Mouse (Mus musculus) left cerebral cortex, adult 2 months (tissue): ENCODE measurements at regions not wholly inside any gene's neighbourhood (a gene's known extent, or its start where the extent isn't known, plus 50 kb on each side); places are given as distances from the start of the nearest gene placed in this dataset.
A peak's percentile ranks its signal among the peaks of the same experiment; 100 is the strongest.

Experiments used
- DNase-seq, 2 experiments: peaks; one replicate each; pipeline ENCODE4 v3.0.0; 2021 to 2022; ENCODE audit warnings: low spot score in 2 of 2, mixed read lengths in 1 of 2; ENCODE audit errors: extremely low spot score in 1 of 2
- H3K27ac ChIP-seq: fragments of 200-600 bp; 2 replicates; pipeline ENCODE4 v1.8.1; 2022
- H3K4me3 ChIP-seq: fragments of 200-600 bp; 2 replicates; pipeline ENCODE4 v1.8.1; 2022
- CTCF ChIP-seq: fragments of 200-600 bp; IDR thresholded peaks from 2 replicates; pipeline ENCODE4 v1.8.1; 2022; ENCODE audit warnings: antibody characterized with exemption, mild to moderate bottlenecking, moderate library complexity
- intact Hi-C: fragments of 180-260 bp; cut with DNase I; formaldehyde crosslinking; loops from one replicate; pipeline ENCODE4 v1.15.1; 2025

DNA sequence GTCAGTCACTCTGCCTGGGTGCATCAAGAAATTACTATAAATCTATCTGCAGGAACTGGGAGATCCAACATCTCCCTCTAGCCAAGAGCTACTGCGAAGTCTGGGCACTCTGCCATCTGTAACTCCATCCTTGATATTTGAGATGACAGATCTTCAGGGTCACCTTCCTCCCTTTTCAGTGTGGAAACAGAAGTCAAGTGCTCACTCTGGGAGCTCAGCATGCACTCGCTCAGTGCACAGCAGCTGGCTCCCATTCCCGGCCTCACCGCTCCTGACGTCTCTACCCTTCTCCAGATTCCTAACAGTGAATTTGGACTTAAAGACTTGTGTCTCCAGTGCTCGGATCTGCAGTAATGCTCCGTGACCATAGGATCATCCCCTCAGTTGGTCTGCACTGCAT, 400.3 kb downstream of the Fut8 start:
- TF ChIP-seq CTCF, result no peak
- intact Hi-C loops, result no loop called here
- DNase-seq, result peak in 1 of 2 experiments; percentile 9
- Histone ChIP-seq H3K4me3 (no peak overlapping the region), H3K27ac (no peak overlapping the region)

DNA sequence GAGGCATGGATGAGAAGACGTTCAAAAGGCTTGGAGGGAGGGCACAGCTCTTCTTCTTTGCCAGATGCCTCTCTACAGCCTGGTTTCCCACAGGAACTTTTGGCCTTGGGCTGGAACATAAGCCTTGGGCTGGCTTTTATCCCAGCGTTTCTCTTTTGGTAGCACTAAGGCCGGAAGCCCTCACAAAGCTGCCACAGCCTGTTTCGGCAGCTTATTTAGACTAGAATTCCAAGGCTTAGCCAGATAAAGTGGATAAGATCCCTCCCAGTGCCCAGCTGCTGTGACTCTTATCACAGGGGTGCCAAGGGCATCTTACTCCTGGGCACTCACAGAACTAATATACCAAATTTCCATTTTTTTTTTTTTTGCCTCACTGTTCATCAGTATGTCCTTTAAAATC, 404.4 kb downstream of the Fut8 start:
- intact Hi-C loops, result no loop called here
- Histone ChIP-seq H3K4me3 (no peak overlapping the region), H3K27ac (no peak overlapping the region)
- no peak for TF ChIP-seq CTCF
- DNase-seq, result no peak

DNA sequence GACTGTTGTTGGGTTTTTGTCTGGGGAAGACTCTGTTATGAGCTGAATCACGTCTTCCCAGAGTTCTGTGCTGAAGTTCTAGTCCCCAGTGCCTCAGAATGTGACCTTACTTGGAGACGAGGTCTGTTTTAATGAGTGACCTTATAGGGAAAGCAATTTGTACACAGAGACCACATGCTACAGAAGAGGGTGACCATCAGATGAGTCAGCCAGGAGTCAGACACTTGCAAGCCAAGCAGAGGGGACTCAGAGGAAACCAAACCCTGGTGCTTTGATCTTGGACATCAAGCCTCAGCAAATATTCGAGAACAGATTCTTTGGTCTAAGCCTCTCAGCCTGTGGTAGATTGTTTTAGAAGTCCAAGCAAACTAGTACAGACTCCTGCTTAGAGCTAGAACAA, 409.9 kb downstream of the Fut8 start:
- H3K27ac ChIP-seq, result no peak overlapping the region
- H3K4me3 ChIP-seq, result no peak overlapping the region
- intact Hi-C loops, result no loop called here
- DNase-seq, result no peak
- TF ChIP-seq CTCF, result no peak

DNA sequence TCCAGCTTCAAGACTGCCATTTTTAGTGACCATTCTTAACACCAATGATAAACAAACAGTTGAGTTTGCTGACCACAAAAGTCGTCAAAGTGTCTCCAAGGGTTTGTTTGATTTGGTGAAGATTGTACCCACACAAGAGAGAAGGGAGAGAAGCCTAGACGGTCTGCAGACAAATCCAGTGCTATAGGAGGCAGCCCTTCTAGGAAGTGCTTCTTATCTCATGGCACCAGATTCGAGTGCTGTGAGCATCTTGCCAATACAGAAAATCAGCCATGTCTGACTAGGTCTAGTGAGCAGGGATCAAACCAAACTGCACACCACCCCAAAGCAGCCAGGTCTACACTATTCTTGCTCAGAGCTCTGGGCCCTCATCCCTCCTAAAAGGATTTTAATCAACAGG, 416.4 kb downstream of the Fut8 start:
- Histone ChIP-seq H3K27ac (no peak overlapping the region), H3K4me3 (no peak overlapping the region)
- no peak for TF ChIP-seq CTCF
- DNase-seq, result no peak
- intact Hi-C loops, result no loop called here

DNA sequence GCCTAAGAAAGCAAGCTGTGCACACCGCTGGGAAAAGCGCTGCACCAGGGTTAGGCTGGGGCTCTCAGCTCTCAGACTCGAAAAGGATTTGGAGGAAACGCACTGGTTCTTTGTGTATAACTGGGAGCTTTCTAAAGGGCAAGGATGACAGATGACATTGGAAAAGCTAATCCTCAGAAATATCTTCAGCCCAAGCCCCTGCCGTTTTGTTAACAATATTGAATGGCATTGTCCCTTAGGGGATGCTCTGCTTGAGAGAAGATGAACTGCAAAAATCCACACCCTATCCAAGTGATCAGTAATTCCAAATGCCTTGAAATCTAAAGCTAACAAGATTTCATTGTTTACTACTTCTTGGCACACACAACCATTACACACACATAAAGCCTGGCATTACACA, 419.1 kb downstream of the Fut8 start:
- H3K4me3 ChIP-seq, result no peak overlapping the region
- H3K27ac ChIP-seq, result no peak overlapping the region
- TF ChIP-seq CTCF, result no peak
- DNase-seq, result no peak
- intact Hi-C loops, result no loop called here

DNA sequence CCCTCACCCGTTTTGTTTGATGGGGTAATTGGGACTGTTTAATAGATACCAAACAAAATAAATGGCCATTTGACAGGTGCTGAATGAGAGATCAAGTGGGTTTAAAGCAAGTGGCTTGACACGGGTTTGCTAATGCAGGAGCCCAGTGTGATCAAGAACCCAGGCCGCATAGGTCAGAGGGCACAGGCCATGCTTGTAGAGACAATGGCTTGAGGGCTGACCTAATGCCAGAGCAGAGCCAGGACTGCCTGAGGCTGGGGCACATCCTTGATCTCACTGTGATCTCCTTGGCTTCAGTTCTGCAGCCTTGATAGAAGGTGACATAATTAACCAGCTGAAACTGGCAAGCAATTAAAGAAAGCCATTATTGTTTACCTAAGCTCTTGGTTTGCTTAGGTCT, 420.0 kb downstream of the Fut8 start:
- TF ChIP-seq CTCF, result no peak
- intact Hi-C loops, result no loop called here
- DNase-seq, result no peak
- Histone ChIP-seq H3K4me3 (no peak overlapping the region), H3K27ac (no peak overlapping the region)

DNA sequence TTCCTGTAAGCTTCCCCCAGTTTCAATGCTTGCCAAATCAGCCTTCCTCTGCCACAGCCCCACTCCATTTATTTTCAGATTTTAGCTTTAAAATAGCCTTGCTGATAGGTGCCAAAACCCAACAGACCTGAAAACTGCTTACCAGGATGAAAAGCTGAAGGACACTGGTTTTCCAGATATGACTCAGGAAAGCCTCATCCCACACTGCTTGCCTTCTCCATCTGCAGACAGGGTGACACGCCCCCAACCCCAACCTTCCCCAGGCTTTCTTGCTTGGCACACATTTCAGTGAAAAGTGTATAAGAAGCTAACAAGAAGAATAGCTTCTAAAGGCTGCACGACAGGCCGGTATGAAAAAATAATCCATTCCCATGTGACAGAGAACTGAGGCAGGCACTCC, 425.3 kb downstream of the Fut8 start:
- no peak overlapping the region for H3K27ac ChIP-seq
- intact Hi-C loops, result loop anchor here (5.0 kb wide), 1 partner anchor 61 kb away; no protein-coding TSS in a partner anchor
- TF ChIP-seq CTCF, result no peak
- no peak overlapping the region for H3K4me3 ChIP-seq
- peak; percentile 28 to 44 for DNase-seq

DNA sequence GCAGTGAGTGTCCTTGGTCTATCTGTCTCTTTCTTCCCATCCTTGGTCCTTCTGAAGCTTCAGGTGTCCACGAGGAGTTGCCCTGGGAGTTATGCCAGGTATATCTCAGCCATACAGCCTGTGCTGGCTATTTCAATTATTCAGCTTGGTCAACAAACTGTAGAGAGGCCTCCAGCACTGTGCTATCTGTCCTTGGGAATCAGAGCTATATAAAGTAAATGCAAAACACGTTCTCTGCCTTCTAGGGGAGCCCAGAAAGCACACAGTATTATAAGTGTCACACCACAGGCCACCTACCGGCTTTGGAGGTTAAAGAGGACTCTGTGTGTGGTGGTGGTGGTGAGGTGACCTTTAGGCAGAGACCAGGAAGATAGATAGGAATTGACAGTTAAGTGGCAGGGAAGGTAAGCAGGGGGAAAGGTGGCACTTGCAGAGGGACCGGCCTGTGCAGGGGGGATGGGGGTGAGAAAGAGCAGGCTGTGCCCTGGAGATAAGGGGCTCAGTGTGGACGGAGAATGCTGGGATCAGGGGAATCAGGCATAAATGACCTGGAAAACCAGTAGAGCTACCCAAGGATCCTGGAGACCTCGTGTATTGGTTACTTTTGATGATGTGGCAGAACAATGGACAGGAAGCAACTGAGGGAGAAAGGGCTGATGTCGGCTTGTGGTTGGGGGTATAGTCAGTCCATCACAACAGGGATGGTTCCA, 425.9 kb downstream of the Fut8 start:
- H3K4me3 ChIP-seq, result no peak overlapping the region
- no peak overlapping the region for H3K27ac ChIP-seq
- no peak for TF ChIP-seq CTCF
- intact Hi-C loops, result loop anchor here (5.0 kb wide), 1 partner anchor 62 kb away; no protein-coding TSS in a partner anchor
- no peak for DNase-seq

DNA sequence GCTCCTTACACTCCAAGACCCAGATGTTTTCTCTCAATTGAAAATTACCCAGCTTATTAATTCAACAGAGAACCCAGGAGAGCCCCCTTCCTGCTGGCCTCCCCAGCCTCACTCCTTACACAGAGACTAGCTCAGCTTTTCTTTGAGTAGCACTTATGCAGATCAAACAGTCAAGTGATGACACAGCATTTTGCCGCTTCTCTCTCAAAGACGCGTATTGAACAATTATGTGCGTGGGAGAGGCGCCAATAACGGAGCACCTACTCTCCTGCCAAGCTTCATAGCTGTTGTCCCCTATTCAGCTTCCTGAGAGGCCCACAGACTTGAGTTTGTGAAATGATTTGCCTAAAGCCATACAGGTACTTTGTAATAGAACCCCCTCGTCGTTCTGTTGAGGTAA, 428.5 kb downstream of the Fut8 start:
- no peak for TF ChIP-seq CTCF
- H3K27ac ChIP-seq, result no peak overlapping the region
- H3K4me3 ChIP-seq, result no peak overlapping the region
- intact Hi-C loops, result loop anchor here (5.0 kb wide), 1 partner anchor 94 kb away; no protein-coding TSS in a partner anchor
- no peak for DNase-seq

DNA sequence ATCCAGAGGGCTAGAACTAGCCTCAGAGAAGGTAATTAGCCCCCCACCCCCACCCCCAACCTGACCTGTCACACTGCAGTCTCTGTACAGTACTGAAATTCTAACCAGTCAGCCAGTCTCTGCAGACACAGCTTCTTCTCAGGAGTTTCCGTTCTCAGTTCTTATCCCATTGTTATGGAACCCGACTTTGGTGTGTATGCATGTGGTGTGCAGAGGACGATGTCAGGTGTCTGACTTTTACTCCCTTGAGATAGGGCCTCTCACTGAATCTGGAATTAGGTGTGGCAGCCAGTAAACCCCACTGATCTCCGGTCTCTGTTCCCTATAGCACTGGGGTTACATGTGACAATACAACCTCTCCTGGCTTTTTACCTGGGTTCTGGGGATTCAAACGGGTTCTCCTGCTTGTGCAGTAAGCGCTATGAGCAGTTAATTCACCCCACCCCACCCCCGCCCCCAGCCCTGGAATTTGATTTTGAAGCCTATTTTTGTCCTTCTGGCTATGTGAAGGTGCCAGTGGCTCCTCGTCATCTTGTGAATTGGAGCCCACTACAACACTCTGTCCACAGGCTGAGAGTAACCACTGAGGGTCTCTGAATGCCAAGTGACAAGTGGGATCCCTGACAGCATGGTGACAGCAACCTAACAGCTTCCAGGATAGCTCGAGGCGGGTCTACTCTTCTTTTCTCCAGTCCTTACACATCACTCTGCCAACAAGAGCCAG, 429.4 kb downstream of the Fut8 start:
- Histone ChIP-seq H3K4me3 (no peak overlapping the region), H3K27ac (no peak overlapping the region)
- TF ChIP-seq CTCF, result no peak
- intact Hi-C loops, result loop anchor here (1.0 to 5.0 kb wide), 2 partner anchors 95 to 428 kb away; no protein-coding TSS in a partner anchor
- DNase-seq, result no peak

DNA sequence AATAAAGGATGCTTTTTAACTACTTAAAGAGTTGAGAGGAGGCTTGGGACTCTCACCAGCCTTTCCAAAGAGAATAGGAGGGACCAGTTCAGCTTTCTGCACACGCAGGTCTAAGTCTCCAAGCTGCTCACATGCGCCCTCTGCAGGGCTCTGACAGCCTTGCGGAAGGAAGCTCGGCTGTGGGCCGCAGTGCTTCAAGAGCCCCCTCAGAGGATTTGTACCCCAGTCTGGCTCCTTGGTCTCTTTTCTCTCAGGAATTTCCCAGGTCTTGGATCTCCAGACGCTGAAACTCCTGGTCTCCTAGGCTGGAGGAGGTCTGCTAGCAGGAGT, 429.9 kb downstream of the Fut8 start:
- peak; percentile 61 to 73 for DNase-seq
- peak; percentile 97 for TF ChIP-seq CTCF
- intact Hi-C loops, result loop anchor here (1.0 to 5.0 kb wide), 3 partner anchors 96 to 667 kb away; no protein-coding TSS in a partner anchor
- Histone ChIP-seq H3K27ac (no peak overlapping the region), H3K4me3 (no peak overlapping the region)

DNA sequence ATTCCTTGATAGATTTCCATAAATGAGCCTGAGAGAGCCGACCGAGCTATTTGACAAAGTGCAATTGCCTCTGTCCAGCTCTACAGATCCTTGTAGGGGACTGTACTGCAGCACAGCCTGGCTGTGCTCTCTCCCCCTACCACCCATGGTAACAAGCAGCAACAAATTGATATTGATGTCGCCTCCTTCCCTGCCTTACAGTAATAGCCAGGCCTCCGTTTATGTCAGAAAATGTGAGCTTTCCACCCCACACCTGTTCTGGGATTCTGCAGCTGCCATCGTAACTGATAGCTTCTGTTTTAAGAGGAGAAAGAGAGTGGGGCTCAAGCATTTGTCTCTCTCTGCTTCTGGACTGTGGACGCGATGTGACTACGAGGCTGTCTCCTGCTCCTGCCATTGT, 432.6 kb downstream of the Fut8 start:
- DNase-seq, result no peak
- intact Hi-C loops, result no loop called here
- no peak overlapping the region for H3K4me3 ChIP-seq
- TF ChIP-seq CTCF, result no peak
- no peak overlapping the region for H3K27ac ChIP-seq

DNA sequence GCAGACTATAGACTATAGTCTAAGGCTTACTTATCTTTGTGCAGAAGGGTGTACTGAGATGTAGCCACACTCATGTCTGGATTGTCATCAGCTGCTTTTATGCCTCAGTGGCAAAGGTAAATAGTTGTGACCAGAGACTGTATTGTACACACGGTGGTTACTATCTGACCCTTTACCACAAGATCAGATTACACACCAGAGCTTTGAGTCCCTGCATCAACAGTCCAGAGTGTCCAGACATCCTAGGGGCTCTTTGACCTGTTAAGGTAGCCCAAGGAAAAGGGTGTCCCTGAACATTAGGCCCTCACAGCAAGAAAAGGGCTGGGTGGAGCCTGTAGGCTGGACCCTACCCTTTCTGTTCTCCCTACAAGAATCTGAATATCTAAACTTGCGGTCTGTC, 436.4 kb downstream of the Fut8 start:
- no peak for DNase-seq
- Histone ChIP-seq H3K27ac (no peak overlapping the region), H3K4me3 (no peak overlapping the region)
- TF ChIP-seq CTCF, result no peak
- intact Hi-C loops, result no loop called here
